Mouse (Mus musculus) hindbrain, embryonic 14.5 days (tissue): ENCODE measurements around the gene Gtpbp3. TPM values are rescaled to one million over a fixed set of nuclear protein-coding genes. Genes with fewer than 3 reads are reported as not detected.
"Not testable (repeated sequence)": the region's sequence is repeated elsewhere in the genome, so short reads cannot be mapped to it uniquely, and the experiment has no call there.

Experiments used
- ATAC-seq: fragments of 200-750 bp; cut with Nextera tagmentation; 2 replicates; pipeline ENCODE4 v1.8.0; 2017; ENCODE audit warnings: moderate number of reproducible peaks, mild to moderate bottlenecking, moderate TSS enrichment, moderate library complexity; ENCODE audit not compliant: low FRiP score
- DNase-seq: peaks from one replicate; pipeline ENCODE4 v3.0.0-alpha.2; 2015; ENCODE audit warnings: low spot score
- H3K27ac ChIP-seq: fragments of 300-500 bp; sonication (generic); 2 replicates; pipeline ENCODE4 v1.5.1; 2014; ENCODE audit warnings: mild to moderate bottlenecking, moderate library complexity
- H3K27me3 ChIP-seq: fragments of 300-500 bp; sonication (generic); 2 replicates; pipeline ENCODE4 v1.6.1; 2014; ENCODE audit warnings: mild to moderate bottlenecking, low read length, mixed read lengths; ENCODE audit not compliant: control insufficient read depth, insufficient read depth
- H3K36me3 ChIP-seq: fragments of 300-500 bp; sonication (generic); replicated peaks from 2 replicates; pipeline ENCODE4 v1.6.1; 2014; ENCODE audit not compliant: control insufficient read depth, insufficient read depth
- H3K4me1 ChIP-seq: fragments of 300-500 bp; sonication (generic); replicated peaks from 2 replicates; pipeline ENCODE4 v1.6.1; 2014; ENCODE audit warnings: antibody characterized with exemption, low read length, mixed read lengths; ENCODE audit not compliant: control insufficient read depth, insufficient read depth
- H3K4me2 ChIP-seq: fragments of 300-500 bp; sonication (generic); replicated peaks from 2 replicates; pipeline ENCODE4 v1.6.1; 2014; ENCODE audit warnings: mild to moderate bottlenecking, moderate library complexity
- H3K4me3 ChIP-seq: fragments of 300-500 bp; sonication (generic); replicated peaks from 2 replicates; pipeline ENCODE4 v1.5.1; 2014; ENCODE audit warnings: mild to moderate bottlenecking, low read length
- H3K9ac ChIP-seq: fragments of 300-500 bp; sonication (generic); 2 replicates; pipeline ENCODE4 v1.6.1; 2014
- H3K9me3 ChIP-seq: fragments of 300-500 bp; sonication (generic); 2 replicates; pipeline ENCODE4 v1.6.1; 2016; ENCODE audit warnings: low read length; ENCODE audit not compliant: control insufficient read depth
- WGBS: fragments of 180-500 bp; shearing (Covaris S2); extraction: QIAGEN DNeasy Blood & Tissue Kit; methylation state at CpG from one replicate; pipeline ENCODE4 v1.1.7; 2014; 5-methylcytosine and 5-hydroxymethylcytosine counted together
- polyA plus RNA-seq: library from polyadenylated mRNA; unstranded; fragments of >200 nt; fragmentation: Nextera tagmentation; extraction: Ambion mirVana; gene quantifications from 2 replicates; pipeline ENCODE4 v1.2.1, GENCODE M21; 2014

The Gtpbp3 gene
- polyA plus RNA-seq, 1 experiment from 2014 or later: 7.3 TPM

- no peak overlapping the region for H3K9ac ChIP-seq
- DNase-seq (no peak), ATAC-seq (no peak)
- no peak overlapping the region for H3K4me2 ChIP-seq
- H3K36me3 ChIP-seq: no peaks in the 10 kb centered on the region
- H3K27me3 ChIP-seq: peaks cover 47% of the 10 kb centered on the region
- H3K27ac ChIP-seq: no peak overlapping the region
- peaks cover 10% of the 10 kb centered on the region for H3K4me1 ChIP-seq
- H3K4me3 ChIP-seq: no peak overlapping the region
- WGBS: 92% methylated on average over 4 of the region's 4 CpGs
- no peaks in the 10 kb centered on the region for H3K9me3 ChIP-seq
Observed at GRCm38 (mm10) chr8:71505326-71505725, 17.4 kb downstream of the Gtpbp3 start.

DNA sequence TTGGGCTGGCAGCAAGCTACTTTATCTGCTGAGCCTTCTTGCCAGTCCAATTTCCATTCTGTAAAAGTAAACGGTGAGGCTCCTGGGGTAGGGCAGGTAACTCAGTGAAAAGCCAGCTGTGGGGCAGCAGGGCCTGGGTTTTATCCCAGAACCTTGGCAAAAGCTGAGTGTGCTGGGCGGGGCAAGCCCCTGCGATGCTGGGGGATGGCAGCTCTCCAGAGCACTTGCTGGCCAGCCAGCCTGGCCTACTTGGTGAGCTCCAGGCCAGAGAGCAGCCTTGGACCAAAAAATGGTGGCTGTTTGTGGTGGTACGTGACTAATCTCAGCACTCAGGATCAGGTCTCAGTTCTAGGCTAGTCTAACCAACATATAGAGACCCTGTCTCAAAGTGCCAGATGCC lies 18.1 kb downstream of the Gtpbp3 start:
- Histone ChIP-seq H3K9ac (no peak overlapping the region), H3K27ac (no peak overlapping the region), H3K4me1 (peaks cover 10% of the 10 kb centered on the region), H3K36me3 (no peaks in the 10 kb centered on the region), H3K27me3 (peaks cover 47% of the 10 kb centered on the region), H3K9me3 (no peaks in the 10 kb centered on the region), H3K4me2 (no peak overlapping the region), H3K4me3 (no peak overlapping the region)
- DNase-seq (no peak), ATAC-seq (no peak)
- 80% methylated on average over 4 of the region's 4 CpGs for WGBS

DNA sequence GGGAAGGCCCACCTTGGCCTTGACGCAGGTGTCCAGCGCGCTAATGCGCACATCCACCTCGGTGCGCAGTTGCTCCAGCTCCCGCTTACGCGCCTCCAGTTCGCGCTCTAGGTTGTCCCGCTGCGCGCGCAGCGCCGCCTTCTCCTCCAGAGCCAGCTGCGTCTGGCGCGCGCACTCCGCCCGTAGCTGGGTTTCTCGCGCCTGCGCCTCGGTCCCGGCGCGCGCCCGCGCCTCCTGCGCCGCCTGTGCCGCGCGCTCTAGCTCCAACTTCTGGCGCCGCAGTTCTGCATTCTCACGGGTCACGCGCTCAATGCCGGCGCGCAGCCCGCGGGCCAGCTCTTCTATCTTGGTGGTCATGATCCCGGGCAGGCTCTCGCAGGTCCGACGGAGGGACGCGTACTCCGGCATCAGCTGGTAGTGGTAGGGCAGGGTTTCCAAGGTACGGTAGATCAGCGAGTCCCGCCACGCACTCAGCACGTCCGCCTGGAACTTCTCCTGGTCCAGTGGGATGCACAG lies 19.7 kb downstream of the Gtpbp3 start:
- peak overlapping the region; percentile 37 for H3K4me3 ChIP-seq
- peaks cover 10% of the 10 kb centered on the region for H3K4me1 ChIP-seq
- under 1% methylated on average over 61 of the region's 61 CpGs for WGBS
- peak; percentile 82 for ATAC-seq
- H3K4me2 ChIP-seq: peak overlapping the region; percentile 68
- H3K9me3 ChIP-seq: no peaks in the 10 kb centered on the region
- DNase-seq: peak; percentile 89
- H3K9ac ChIP-seq: peak overlapping the region; percentile 54
- H3K27me3 ChIP-seq: peaks cover 49% of the 10 kb centered on the region
- no peaks in the 10 kb centered on the region for H3K36me3 ChIP-seq
- no peak overlapping the region for H3K27ac ChIP-seq

DNA sequence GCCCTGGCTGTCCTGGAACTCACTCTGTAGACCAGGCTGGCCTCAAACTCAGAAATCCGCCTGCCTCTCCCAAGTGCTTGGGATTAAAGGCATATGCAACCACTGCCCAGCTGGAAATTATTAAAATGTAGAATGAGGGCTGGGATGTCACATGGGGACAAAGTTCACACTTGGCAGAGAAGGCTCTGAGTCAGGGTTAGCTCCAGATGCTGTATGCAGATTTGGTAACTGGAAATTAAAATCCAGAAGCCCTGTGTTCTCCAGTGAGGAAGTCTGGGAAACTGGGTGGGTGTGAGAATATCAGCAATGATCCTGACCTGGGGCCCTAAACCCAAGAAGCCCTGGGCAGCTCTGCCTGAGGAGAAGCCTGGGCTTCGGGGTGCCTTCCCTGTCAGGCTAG lies 21.4 kb downstream of the Gtpbp3 start:
- H3K27ac ChIP-seq: no peak overlapping the region
- H3K36me3 ChIP-seq: no peaks in the 10 kb centered on the region
- ATAC-seq (no peak), DNase-seq (no peak)
- no peaks in the 10 kb centered on the region for H3K9me3 ChIP-seq
- H3K27me3 ChIP-seq: peaks cover 49% of the 10 kb centered on the region
- no peak overlapping the region for H3K4me3 ChIP-seq
- no peak overlapping the region for H3K9ac ChIP-seq
- H3K4me2 ChIP-seq: no peak overlapping the region
- WGBS: 70% methylated on average over 2 of the region's 2 CpGs
- peaks cover 10% of the 10 kb centered on the region for H3K4me1 ChIP-seq

- peaks cover 10% of the 10 kb centered on the region for H3K4me1 ChIP-seq
- H3K27me3 ChIP-seq: peaks cover 32% of the 10 kb centered on the region
- no peaks in the 10 kb centered on the region for H3K36me3 ChIP-seq
- DNase-seq (no peak), ATAC-seq (no peak)
- WGBS: 71% methylated on average over 14 of the region's 14 CpGs
- no peak within 1 kb of the TSS for H3K9ac ChIP-seq
- H3K4me3 ChIP-seq: no peak within 1 kb of the TSS
- H3K9me3 ChIP-seq: no peaks in the 10 kb centered on the region
- no peak within 1 kb of the TSS for H3K4me2 ChIP-seq
- H3K27ac ChIP-seq: no peak within 1 kb of the TSS
Observed at GRCm38 (mm10) chr8:71511644-71512043, 23.7 kb downstream of the Gtpbp3 start, which contains the start of gene Plvap. Plvap (minus strand) TSS chr8:71511752.

GRCm38 (mm10) chr8:71513018-71513754 lies 25.3 kb downstream of the Gtpbp3 start:
- 74% methylated on average over 15 of the region's 15 CpGs for WGBS
- ATAC-seq: no peak
- Histone ChIP-seq H3K9ac (no peak overlapping the region), H3K4me3 (no peak overlapping the region), H3K27ac (no peak overlapping the region), H3K4me1 (0 out of 2 replicates have a peak, but pooled peaks cover under 1% of the 10 kb centered on the region), H3K27me3 (peaks cover 17% of the 10 kb centered on the region), H3K4me2 (no peak overlapping the region), H3K9me3 (no peaks in the 10 kb centered on the region), H3K36me3 (no peaks in the 10 kb centered on the region)
- DNase-seq: no peak

GRCm38 (mm10) chr8:71515043-71515442 lies 27.1 kb downstream of the Gtpbp3 start:
- Histone ChIP-seq H3K27ac (no peak overlapping the region), H3K4me2 (no peak overlapping the region), H3K4me3 (no peak overlapping the region), H3K9me3 (no peaks in the 10 kb centered on the region), H3K36me3 (no peaks in the 10 kb centered on the region), H3K27me3 (0 out of 2 replicates have a peak, but pooled peaks cover 2% of the 10 kb centered on the region), H3K4me1 (no peaks in the 10 kb centered on the region), H3K9ac (no peak overlapping the region)
- ATAC-seq (no peak), DNase-seq (no peak)
- 70% methylated on average over 5 of the region's 5 CpGs for WGBS

DNA sequence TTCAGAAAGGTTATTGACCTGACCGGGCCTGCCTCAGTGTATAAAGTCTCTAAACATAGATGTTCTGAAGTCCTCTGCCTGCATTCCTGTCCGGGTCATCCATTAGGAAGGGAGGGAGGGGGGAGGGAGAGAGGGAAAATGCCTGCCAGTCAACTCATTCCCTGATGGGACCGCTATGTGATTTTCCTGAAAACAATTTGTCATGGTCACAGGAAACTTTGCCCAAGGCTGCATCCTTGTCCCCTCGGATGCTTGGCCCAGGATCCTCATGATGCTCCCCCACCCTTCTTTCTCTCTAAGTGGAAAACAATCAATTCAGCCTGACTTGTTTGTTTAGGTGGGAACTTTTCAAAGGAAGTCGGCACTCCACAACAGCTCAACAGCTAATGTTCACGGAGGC lies 28.9 kb downstream of the Gtpbp3 start:
- no peaks in the 10 kb centered on the region for H3K4me1 ChIP-seq
- DNase-seq (no peak), ATAC-seq (no peak)
- 10% methylated on average over 6 of the region's 6 CpGs for WGBS
- no peaks in the 10 kb centered on the region for H3K9me3 ChIP-seq
- H3K27me3 ChIP-seq: 0 out of 2 replicates have a peak, but pooled peaks cover 4% of the 10 kb centered on the region
- no peak overlapping the region for H3K9ac ChIP-seq
- no peak overlapping the region for H3K4me2 ChIP-seq
- H3K27ac ChIP-seq: no peak overlapping the region
- no peak overlapping the region for H3K4me3 ChIP-seq
- no peaks in the 10 kb centered on the region for H3K36me3 ChIP-seq

DNA sequence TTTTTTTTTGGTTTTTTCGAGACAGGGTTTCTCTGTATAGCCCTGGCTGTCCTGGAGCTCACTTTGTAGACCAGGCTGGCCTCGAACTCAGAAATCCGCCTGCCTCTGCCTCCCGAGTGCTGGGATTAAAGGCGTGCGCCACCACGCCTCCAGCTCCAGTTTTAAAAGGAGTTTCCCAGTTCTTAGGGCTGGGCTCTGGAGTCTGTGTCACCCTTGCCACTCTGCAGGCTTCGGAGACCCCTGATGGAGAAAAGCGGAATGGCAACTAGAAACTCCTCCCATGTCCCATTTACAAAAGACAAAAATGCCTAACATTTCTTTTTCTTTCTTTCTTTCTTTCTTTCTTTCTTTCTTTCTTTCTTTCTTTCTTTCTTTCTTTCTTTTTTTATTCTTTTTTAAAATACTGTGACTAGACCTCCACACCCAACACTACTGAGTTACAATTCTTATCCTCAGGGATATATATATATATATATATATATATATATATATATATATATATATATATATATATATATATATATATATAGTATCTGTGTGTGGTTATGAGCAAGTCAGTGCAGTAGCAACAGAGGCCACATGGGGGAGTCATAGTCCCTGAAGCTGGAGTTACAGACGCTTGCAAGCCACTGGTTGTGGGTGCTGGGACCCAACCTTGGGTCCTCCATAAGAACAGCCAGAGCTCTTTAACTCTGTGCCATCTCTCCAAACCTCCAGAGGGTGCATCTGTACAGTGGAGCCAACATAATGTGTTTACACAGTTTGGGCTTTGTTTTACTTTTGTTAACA lies 31.3 kb downstream of the Gtpbp3 start:
- not testable (repeated sequence) for H3K9ac ChIP-seq, ATAC-seq, H3K9me3 ChIP-seq, H3K27ac ChIP-seq, H3K4me3 ChIP-seq, H3K36me3 ChIP-seq, H3K4me2 ChIP-seq, H3K4me1 ChIP-seq
- H3K27me3 ChIP-seq: peaks cover 11% of the 10 kb centered on the region; the same call in 1 of the 2 replicates
- WGBS: 41% methylated on average over 9 of the region's 10 CpGs
- peak; percentile 79 for DNase-seq
